Mouse (Mus musculus) myocyte (in vitro differentiated cells): Measurements from ENCODE around the gene Ttc28. TPM values are rescaled to one million over a fixed set of nuclear protein-coding genes. Genes with fewer than 3 reads are reported as not detected.

Source experiments
- H3K27me3 ChIP-seq: one replicate; pipeline ENCODE4 v1.6.1; 2011; ENCODE audit not compliant: control insufficient read depth, insufficient read depth, insufficient read length
- H3K36me3 ChIP-seq: one replicate; pipeline ENCODE4 v1.6.1; 2011; ENCODE audit not compliant: control insufficient read depth, insufficient read depth
- H3K4me2 ChIP-seq: one replicate; pipeline ENCODE4 v1.6.1; 2011; ENCODE audit warnings: low read depth, control low read depth
- H3K4me3 ChIP-seq: one replicate; pipeline ENCODE4 v1.5.1; 2011; ENCODE audit warnings: mild to moderate bottlenecking, control low read depth, moderate library complexity
- H3K79me2 ChIP-seq: one replicate; pipeline ENCODE4 v1.6.1; 2011; ENCODE audit not compliant: control insufficient read depth, insufficient read depth
- H3ac ChIP-seq: one replicate; pipeline ENCODE4 v1.6.1; 2011; ENCODE audit not compliant: control insufficient read depth, insufficient read length
- CEBPB ChIP-seq: IDR thresholded peaks from 2 replicates; pipeline ENCODE4 v1.6.1; 2011; ENCODE audit warnings: mild to moderate bottlenecking, moderate library complexity; ENCODE audit not compliant: poor library complexity, insufficient read depth, severe bottlenecking
- E2F4 ChIP-seq: IDR thresholded peaks from one replicate; pipeline ENCODE4 v1.6.1; 2011; ENCODE audit warnings: mild to moderate bottlenecking, control low read depth, moderate library complexity; ENCODE audit not compliant: insufficient read depth
- MAX ChIP-seq: IDR thresholded peaks from one replicate; pipeline ENCODE4 v1.6.1; 2011; ENCODE audit warnings: low read depth, mild to moderate bottlenecking, control low read depth
- MYOD1 ChIP-seq, 3 experiments: IDR thresholded peaks; one replicate each; pipeline ENCODE4 v1.6.1; 2011; ENCODE audit warnings: control low read depth in 2 of 3, low read depth in 2 of 3, mild to moderate bottlenecking in 2 of 3, moderate library complexity in 1 of 3; ENCODE audit not compliant: insufficient read length in 2 of 3, control insufficient read depth in 1 of 3
- MYOG ChIP-seq, 3 experiments: IDR thresholded peaks; one replicate each; pipeline ENCODE4 v1.6.1; 2011; ENCODE audit warnings: control low read depth in 2 of 3, low read depth in 2 of 3, mild to moderate bottlenecking in 2 of 3; ENCODE audit not compliant: insufficient read length in 2 of 3, control insufficient read depth in 1 of 3, insufficient read depth in 1 of 3
- POLR2A ChIP-seq: IDR thresholded peaks from one replicate; pipeline ENCODE4 v1.6.1; 2011; ENCODE audit warnings: low read depth, mild to moderate bottlenecking, control low read depth, moderate library complexity; ENCODE audit not compliant: insufficient read length
- POLR2AphosphoS2 ChIP-seq: IDR thresholded peaks from one replicate; pipeline ENCODE4 v1.6.1; 2011; ENCODE audit warnings: low read depth, control low read depth; ENCODE audit not compliant: insufficient read length
- REST ChIP-seq: IDR thresholded peaks from one replicate; pipeline ENCODE4 v1.6.1; 2011; ENCODE audit warnings: mild to moderate bottlenecking, control low read depth, moderate library complexity; ENCODE audit not compliant: insufficient read depth, insufficient read length
- SRF ChIP-seq: IDR thresholded peaks from one replicate; pipeline ENCODE4 v1.6.1; 2011; ENCODE audit warnings: low read depth; ENCODE audit not compliant: control insufficient read depth, insufficient read length
- TCF12 ChIP-seq: IDR thresholded peaks from one replicate; pipeline ENCODE4 v1.6.1; 2011; ENCODE audit warnings: mild to moderate bottlenecking, control low read depth; ENCODE audit not compliant: poor library complexity, insufficient read depth, severe bottlenecking
- TCF3 ChIP-seq: IDR thresholded peaks from one replicate; pipeline ENCODE4 v1.6.1; 2011; ENCODE audit warnings: low read depth, control low read depth; ENCODE audit not compliant: insufficient read length
- USF1 ChIP-seq: IDR thresholded peaks from one replicate; pipeline ENCODE4 v1.6.1; 2011; ENCODE audit warnings: low read depth, mild to moderate bottlenecking, control low read depth, moderate library complexity
- polyA plus RNA-seq: library from polyadenylated mRNA; unstranded; fragments of >200 nt; fragmentation: generic; extraction: Trizol; gene quantifications from one replicate; pipeline ENCODE4 v1.2.1, GENCODE M21; 2012; ENCODE audit warnings: missing spikeins

Ttc28 gene
- polyA plus RNA-seq, 1 experiment, result 8.5 TPM

- no peaks in the 10 kb centered on the region for H3K27me3 ChIP-seq
- no peaks in the 10 kb centered on the region for H3K79me2 ChIP-seq
- H3K4me2 ChIP-seq, result no peak overlapping the region
- H3ac ChIP-seq, result no peak overlapping the region
- no peak overlapping the region for H3K4me3 ChIP-seq
- no peaks in the 10 kb centered on the region for H3K36me3 ChIP-seq
- TF ChIP-seq TCF12, result no peak
- TF ChIP-seq TCF3, result no peak
- TF ChIP-seq MAX, result no peak
- no peak for TF ChIP-seq CEBPB
- no peak for TF ChIP-seq E2F4
- TF ChIP-seq POLR2A, result no peak
- no peak for TF ChIP-seq MYOG (IDR thresholded peaks at IDR 0.05; ENCODE audit: control insufficient read depth in 1 of 3, insufficient read depth in 1 of 3, insufficient read length in 2 of 3, low read depth in 2 of 3)
- TF ChIP-seq MYOD1 (IDR thresholded peaks at IDR 0.05; ENCODE audit: control insufficient read depth in 1 of 3, insufficient read length in 2 of 3, low read depth in 2 of 3), result no peak
- no peak for TF ChIP-seq SRF
- no peak for TF ChIP-seq USF1
- no peak for TF ChIP-seq REST
- no peak for TF ChIP-seq POLR2AphosphoS2
Observed at GRCm38 (mm10) chr5:111003750-111004149, 124.1 kb downstream of the Ttc28 start.

DNA sequence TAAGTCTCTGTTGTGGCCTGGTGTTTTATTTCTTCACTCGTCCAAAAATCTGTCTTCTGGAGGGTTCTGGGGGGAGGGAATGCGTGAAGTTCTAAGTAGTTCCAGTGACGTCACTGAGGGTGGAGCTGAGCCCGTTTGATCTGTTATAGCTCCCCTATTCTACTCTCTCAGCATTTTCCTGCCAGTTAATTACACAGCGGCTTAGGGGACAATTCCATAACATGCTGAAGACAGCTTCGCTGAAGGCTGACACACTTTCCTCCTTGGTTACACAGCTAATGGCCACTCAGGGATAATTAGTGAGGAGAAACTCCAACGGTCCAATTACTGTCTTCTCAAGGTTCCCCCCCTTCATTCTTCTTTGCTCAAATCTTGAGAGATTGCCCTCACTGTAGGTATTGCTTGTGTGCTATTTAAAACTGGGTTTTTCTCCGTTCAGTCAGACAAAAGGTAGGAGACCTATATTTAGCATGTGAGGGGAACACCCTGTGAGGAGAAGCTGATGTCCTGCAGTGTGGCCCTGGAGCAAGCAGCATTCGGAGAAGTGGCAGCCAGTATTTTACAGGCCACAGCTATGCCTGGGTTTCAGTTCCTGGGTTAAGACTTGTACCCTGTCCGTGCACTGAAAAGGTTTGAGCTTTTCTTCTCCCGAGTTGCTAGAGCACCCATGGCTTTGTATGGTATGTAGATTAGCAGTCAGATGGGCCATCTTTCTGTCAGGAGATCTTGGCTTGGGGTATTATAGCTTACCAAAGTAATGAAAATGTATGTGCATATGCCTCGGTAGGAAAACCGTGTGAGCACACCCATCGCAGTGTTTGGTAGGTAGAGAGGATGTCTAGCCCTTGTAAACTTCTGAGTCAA is 126.9 kb downstream of the Ttc28 start:
- TF ChIP-seq MYOG (IDR thresholded peaks at IDR 0.05; ENCODE audit: control insufficient read depth in 1 of 3, insufficient read depth in 1 of 3, insufficient read length in 2 of 3, low read depth in 2 of 3), result no peak
- no peak for TF ChIP-seq CEBPB
- no peak for TF ChIP-seq TCF3
- TF ChIP-seq MAX, result no peak
- no peak for TF ChIP-seq MYOD1 (IDR thresholded peaks at IDR 0.05; ENCODE audit: control insufficient read depth in 1 of 3, insufficient read length in 2 of 3, low read depth in 2 of 3)
- TF ChIP-seq POLR2AphosphoS2, result no peak
- TF ChIP-seq E2F4, result no peak
- TF ChIP-seq POLR2A, result no peak
- no peak for TF ChIP-seq USF1
- TF ChIP-seq TCF12, result no peak
- TF ChIP-seq REST, result no peak
- TF ChIP-seq SRF, result no peak

GRCm38 (mm10) chr5:111007136-111007500 is 127.5 kb downstream of the Ttc28 start:
- Histone ChIP-seq H3K36me3 (no peaks in the 10 kb centered on the region), H3K4me2 (no peak overlapping the region), H3K4me3 (no peak overlapping the region)

More for the DNA sequence above, 126.9 kb downstream of the Ttc28 start:
- Histone ChIP-seq H3K4me2 (no peak overlapping the region), H3K36me3 (no peaks in the 10 kb centered on the region), H3K4me3 (no peak overlapping the region), H3K79me2 (no peaks in the 10 kb centered on the region), H3K27me3 (no peaks in the 10 kb centered on the region), H3ac (no peak overlapping the region)

GRCm38 (mm10) chr5:111007900-111008299 is 128.3 kb downstream of the Ttc28 start:
- H3K27me3 ChIP-seq, result no peaks in the 10 kb centered on the region
- TF ChIP-seq REST, result no peak
- no peak for TF ChIP-seq SRF
- no peak for TF ChIP-seq USF1
- no peak for TF ChIP-seq POLR2A
- no peak overlapping the region for H3K4me3 ChIP-seq
- no peak overlapping the region for H3ac ChIP-seq
- H3K79me2 ChIP-seq, result no peaks in the 10 kb centered on the region
- no peak overlapping the region for H3K4me2 ChIP-seq
- no peaks in the 10 kb centered on the region for H3K36me3 ChIP-seq

More at GRCm38 (mm10) chr5:111007136-111007500, 127.5 kb downstream of the Ttc28 start:
- Histone ChIP-seq H3K27me3 (no peaks in the 10 kb centered on the region), H3ac (no peak overlapping the region), H3K79me2 (no peaks in the 10 kb centered on the region)
- TF ChIP-seq E2F4, result no peak
- TF ChIP-seq MAX, result no peak
- no peak for TF ChIP-seq TCF3
- no peak for TF ChIP-seq POLR2AphosphoS2
- TF ChIP-seq MYOG (IDR thresholded peaks at IDR 0.05; ENCODE audit: control insufficient read depth in 1 of 3, insufficient read depth in 1 of 3, insufficient read length in 2 of 3, low read depth in 2 of 3), result no peak
- no peak for TF ChIP-seq MYOD1 (IDR thresholded peaks at IDR 0.05; ENCODE audit: control insufficient read depth in 1 of 3, insufficient read length in 2 of 3, low read depth in 2 of 3)
- no peak for TF ChIP-seq SRF
- TF ChIP-seq REST, result no peak
- TF ChIP-seq TCF12, result no peak
- no peak for TF ChIP-seq CEBPB
- no peak for TF ChIP-seq POLR2A
- TF ChIP-seq USF1, result no peak

DNA sequence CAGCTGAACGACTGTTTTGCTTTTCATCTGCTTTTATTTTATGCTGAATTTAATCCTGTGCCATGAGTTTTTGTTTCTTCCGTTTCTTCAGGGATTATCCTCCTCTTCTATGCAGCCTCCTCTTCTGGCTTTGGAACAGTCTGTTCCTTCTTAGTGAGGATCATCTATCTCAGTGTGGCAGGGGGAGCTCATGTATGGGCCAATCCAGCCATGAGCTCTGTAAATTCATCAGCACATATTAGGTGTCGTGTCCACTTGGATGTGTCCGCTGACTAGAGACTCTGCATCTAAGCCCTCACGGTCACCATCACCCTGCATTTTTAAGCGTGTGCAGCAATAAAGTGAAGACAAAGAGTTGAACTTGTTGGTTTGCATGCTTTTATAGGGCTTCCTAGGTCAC is 128.8 kb downstream of the Ttc28 start:
- H3K27me3 ChIP-seq, result no peaks in the 10 kb centered on the region
- no peak overlapping the region for H3K4me3 ChIP-seq
- H3K4me2 ChIP-seq, result no peak overlapping the region
- no peaks in the 10 kb centered on the region for H3K36me3 ChIP-seq
- H3K79me2 ChIP-seq, result no peaks in the 10 kb centered on the region
- H3ac ChIP-seq, result no peak overlapping the region
- TF ChIP-seq USF1 (no peak), MYOD1 (IDR thresholded peaks at IDR 0.05; ENCODE audit: control insufficient read depth in 1 of 3, insufficient read length in 2 of 3, low read depth in 2 of 3) (no peak), CEBPB (no peak), MAX (no peak), TCF12 (no peak), SRF (no peak), POLR2AphosphoS2 (no peak), POLR2A (no peak), E2F4 (no peak), TCF3 (no peak), MYOG (IDR thresholded peaks at IDR 0.05; ENCODE audit: control insufficient read depth in 1 of 3, insufficient read depth in 1 of 3, insufficient read length in 2 of 3, low read depth in 2 of 3) (no peak), REST (no peak)
